Mouse (Mus musculus): Measurements from ENCODE around the gene Msh4. TPM values are rescaled to one million over a fixed set of nuclear protein-coding genes. Genes with fewer than 3 reads are reported as not detected.
"Not testable (repeated sequence)": the region's sequence is repeated elsewhere in the genome, so short reads cannot be mapped to it uniquely, and the experiment has no call there.

Gene Msh4
- total and polyA plus RNA-seq, 3 experiments, result 0.09 to 0.10 TPM; not detected in 1

- DNase-seq, result peak; percentile 40
Measured at GRCm38 (mm10) chr3:153849368-153850015, 56.4 kb downstream of the Msh4 start.

DNA sequence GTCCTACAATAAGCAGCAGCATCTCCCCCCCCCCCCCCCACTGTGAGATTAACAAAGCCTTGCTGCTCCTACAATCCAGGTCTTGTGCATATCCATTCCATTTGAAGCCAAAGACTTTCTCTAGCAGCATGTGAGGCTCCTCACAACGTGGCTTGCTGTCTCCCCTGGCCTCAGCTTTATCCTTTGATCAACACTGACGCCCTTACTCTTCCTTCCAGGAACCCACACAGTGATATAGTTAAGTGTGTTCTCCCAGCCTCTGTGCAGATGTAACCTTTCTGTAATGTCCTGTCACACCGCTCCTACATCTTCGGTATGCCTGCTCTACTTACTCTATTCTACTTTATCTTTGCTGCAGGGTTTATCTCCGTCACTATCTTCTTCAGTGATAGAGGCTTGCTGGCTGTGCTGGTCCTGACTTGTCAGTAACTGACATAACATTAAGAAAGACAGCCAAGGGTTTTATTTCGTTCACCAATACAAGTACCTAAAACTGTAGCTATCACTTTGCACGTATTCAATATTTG is 58.7 kb downstream of the Msh4 start:
- DNase-seq, result no peak

DNA sequence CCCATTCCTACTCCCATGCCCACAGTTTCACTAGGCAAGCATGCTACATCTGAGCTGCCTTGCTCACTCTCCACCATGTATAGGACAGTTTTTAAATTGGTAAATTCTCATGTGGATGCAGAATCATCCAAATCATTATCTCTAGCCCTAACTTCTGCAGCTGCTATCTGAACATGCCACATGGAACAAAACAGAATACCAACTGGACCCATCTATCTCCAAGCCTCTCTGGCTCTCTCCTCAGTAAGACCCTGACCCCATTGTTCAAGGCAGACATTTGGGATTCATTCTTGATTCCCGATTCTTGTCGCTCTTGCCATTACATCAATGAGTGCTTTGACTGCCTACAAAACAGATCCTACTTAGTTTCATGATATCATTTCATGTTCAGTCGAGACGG is 59.8 kb downstream of the Msh4 start:
- DNase-seq, result no peak

DNA sequence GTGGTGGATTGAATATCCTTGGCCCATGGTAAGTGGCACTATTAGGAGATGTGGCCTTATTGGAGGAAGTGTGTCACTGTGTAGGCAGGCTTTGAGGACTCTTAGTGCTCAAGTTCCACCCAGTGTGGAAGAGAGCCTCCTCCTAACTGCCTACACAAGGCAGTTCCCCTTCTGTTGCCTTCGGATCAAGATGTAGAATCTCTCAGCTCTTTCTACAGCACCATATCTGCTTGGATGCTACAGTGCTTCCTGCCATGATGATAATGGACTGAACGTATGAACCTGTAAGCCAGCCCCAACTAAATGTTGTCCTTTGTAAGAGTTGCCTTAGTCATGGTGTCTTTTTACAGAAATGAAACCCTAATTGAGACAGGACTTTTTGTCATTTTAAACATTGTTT is 60.4 kb downstream of the Msh4 start:
- no peak for DNase-seq

DNA sequence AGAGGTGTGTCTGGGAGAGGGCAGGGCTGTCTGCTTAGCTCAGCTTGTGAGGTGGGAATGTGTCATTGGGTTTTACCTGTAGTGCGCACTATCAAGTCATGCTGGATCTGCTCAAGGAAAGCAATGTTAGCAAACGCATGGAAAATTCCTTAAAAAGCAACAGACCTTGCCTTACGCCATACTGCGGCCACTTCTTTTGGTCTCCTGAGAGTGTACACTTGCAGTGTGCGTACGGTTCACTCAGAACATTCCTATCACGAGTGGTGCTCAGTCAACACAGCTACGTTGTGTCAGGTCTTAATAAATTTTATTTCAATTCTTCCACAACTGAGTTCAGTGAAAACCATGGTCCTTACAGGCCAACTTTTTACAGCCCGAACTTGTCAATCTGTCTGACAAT is 61.2 kb downstream of the Msh4 start:
- DNase-seq, result no peak

- no peak for DNase-seq
Measured at GRCm38 (mm10) chr3:153844030-153844429, 61.9 kb downstream of the Msh4 start, which contains the start of gene Asb17. Gene Asb17, plus strand, starts transcription at chr3:153844209.

DNA sequence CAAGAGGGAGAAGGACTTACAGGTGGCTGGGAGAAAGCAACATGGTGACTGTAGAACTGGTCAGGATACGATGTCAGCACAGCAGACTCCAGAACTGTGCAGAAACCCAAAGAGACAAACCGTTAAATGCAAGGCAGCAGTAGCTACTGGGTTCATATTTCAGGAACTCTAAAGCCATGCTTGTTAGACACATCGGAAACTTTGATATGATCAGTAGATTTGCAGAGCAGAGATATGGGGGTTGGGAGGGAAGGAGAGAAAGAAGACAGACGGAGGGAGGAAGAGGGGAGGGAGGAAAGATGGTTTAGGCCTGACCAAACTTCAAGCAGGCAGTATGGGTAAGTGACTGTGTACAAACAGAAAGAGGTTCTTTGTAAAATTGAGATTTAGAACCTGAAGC is 68.3 kb downstream of the Msh4 start:
- no peak for DNase-seq

DNA sequence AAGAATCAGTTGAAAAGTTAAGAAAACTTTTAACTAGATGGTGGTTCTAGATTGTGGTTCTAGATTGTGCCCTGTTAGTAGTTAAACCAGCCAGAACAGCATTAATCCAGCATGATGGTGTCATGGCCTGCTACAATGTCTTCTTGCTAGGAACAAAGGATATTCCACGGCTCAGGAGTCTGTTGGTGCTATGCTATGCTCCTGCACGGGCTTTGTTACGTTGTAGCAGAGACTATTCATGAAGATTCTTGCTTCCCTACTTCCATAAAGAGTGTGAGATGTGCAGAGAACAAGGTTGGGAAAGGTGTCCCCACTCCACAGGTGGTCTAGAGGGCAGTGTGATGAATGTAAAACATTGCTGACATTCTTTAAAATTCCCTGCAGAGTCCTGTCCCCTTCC is 69.6 kb downstream of the Msh4 start:
- DNase-seq, result no peak

- peak; percentile 86 for DNase-seq
Measured at GRCm38 (mm10) chr3:153835455-153836086, 70.4 kb downstream of the Msh4 start.

DNA sequence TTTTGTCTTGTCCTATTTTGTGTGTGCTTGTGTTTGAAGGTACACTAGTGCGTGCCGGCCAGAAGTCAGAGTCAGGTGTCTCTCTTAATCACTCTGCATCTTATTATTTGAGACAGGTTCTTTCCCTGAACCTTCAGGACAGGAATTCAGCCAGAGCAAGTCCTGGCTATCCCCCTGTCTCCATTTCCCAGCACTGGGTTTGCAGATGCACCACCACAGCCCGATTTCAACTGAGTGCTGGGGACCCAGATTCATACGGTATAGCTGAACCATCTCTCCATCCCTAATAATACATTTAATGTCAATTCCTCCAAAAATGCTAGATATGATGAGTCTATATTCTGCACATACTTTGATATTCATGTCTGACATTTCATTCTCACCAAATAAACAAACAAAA is 71.9 kb downstream of the Msh4 start:
- DNase-seq, result no peak

DNA sequence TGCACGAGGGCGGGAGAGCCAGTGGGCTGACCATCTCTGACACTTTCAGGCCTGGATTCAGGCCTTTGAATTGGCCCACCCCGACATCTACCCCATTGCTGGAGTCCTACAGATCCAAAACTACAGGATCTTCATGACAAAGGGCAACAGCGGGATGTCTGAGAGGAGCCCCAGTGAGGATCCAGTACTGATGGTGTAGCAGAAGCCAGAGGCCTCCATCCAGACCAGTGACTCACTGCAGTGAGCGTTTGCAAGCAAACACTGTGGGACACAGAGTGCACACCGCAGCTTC is 73.3 kb downstream of the Msh4 start:
- no peak for DNase-seq

DNA sequence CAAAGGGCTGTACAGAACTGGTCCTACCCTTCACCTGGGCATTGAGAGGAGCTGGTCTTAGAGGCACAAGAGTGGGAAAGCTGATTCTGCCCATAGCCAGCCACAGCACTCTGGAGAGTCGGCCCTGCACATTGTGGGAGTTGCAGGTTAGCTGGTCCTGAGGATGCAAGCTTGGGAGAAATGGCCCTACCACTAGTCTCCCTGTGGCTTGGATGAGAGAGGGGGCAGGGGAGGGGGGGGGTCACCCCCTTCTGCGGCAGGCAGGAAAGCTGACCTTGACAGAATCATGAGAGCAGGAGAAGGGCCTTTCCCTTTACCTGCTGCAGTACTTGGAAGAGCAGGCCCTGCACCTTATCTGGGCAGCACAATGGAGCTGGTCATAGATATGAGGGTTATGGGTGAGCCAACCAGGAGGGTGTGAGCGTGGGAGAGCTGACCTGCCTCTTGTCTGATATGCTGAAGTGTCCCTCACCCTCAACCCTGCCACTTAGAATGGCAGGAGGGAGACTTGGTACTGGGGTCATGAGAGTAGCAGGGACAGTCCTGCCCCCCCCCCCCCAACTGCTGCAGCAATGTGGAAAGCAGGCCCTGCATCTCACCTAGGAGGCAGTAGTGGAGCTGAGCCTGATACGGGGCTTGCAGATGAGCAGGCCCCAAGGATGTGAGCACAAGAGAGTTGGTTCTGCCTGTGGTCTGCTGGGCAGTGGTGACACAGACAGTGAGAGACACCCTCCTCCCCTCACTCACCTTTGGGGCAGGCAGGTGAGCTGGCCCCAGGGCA is 73.9 kb downstream of the Msh4 start:
- DNase-seq, result no peak

DNA sequence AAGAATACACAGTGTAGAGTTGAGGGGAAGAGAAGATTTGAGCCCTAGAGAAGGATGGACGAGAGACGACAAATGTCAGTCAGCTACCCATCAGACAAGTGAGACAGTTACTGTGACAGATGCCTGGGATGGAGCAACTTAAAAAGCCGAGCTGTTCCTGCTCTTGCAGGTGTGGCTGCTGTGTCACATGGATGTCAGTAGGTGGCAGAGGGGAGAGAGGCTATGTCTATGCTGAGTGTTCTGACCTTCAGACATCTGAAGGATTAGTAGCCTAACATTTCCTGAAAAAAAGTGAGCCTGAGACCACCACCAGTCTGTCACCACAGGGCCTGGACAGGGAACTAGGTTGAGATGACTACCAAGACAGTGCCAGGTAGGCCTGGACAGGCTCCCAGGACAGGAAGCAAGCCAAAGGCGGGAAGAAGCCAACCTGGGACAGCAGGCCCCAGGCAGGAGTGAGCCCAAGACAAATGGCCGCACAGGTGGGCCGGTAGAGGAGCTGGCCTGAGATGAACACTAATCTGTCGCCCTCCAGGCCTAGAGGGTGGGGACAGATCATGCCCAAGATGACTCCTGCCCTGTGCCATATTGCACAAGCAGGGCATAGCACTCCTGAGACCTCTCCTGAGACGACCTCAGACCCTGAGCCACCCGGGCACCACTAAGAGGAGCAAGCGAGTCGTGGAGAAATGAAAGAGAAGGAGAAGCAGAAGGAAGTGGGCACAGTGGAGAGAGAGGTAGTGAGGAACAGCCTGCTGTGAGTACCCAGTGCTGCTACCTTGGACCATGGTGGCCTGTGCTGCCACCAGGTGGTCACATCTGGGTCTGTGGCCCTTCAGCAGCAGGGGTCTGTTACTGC is 74.7 kb downstream of the Msh4 start:
- peak; percentile 16 for DNase-seq

- DNase-seq, result not testable (repeated sequence)
Measured at GRCm38 (mm10) chr3:153829788-153830187, 76.2 kb downstream of the Msh4 start.

- no peak for DNase-seq
Measured at GRCm38 (mm10) chr3:153826616-153827015, 79.3 kb downstream of the Msh4 start.

DNA sequence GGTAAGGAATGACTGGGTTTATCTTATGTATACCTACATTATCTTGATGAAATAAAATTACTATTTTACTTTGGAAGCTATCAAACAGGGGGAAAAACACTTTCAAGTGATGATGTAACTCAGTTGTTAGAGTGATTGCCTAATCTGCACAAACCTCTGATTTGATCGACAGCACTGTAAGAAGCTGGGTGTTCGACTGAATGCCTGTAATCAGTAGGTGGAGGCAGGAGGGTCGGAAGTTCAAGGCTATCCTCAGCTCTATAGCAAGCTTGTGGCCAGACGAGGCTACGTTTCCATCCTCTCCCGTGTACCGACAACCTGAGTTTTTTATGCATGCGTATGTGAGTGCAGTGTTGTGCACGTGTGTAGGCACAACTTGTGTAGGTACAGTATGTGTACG is 80.7 kb downstream of the Msh4 start:
- no peak for DNase-seq

DNA sequence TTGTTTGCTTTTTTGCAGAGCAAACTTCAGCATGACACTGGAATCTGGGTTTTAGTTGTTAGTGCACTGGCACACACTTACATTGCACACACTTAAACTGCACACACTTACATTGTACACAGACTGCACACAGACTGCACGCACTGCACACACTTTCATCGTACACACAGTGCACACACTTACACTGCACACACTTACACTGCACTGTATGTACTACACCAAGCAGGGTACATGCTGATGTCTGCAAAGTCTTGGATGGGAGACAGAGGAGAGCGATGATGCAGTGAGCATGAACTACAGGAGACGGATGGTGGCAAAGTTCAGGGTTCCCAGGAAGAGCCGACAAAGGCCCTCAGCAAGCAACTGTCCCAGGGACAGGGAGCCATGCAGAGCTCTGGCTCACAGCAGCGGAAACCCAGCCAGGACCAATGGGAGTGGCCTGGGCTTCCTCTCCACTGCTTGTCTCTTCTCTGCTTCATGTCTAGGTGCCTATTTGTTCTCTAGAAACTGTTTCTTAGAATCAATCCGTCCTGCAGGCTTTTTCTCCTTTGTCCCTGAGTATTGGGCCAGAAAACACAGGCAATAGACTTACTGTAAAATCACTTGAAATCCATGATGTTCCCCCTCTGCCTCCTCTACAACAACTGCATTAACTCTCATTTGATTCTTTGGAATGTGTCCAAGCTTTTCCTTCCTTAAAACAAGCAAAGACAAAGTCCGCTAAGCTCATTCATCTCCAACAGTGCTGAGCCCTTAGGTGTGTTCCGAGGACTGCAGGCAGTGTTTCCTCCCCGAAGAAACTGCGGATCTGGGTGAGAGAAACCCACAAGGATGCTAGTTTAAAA is 82.0 kb downstream of the Msh4 start:
- DNase-seq, result no peak

DNA sequence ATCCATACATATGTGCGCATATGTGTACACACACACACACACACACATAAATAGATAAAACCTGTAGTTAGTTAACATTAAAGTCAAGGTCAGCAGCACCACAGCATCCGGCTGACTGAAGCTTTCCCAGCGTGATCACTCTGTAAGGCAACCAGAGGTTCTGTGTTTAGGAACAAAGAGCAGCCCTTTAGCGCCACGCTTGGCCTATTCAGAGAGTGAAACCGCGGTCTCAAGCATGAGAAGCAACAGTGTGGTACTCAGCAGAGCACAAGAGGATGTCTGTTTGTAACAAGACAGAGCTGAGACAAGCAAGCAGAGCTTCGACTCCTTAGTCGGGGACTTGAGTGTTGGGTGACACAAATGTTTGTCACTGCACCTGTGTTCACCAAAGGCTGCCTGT is 86.5 kb downstream of the Msh4 start:
- DNase-seq, result no peak

- no peak for DNase-seq
Measured at GRCm38 (mm10) chr3:153818723-153819122, 87.2 kb downstream of the Msh4 start.

- no peak for DNase-seq
Measured at GRCm38 (mm10) chr3:153817376-153817890, 88.5 kb downstream of the Msh4 start.

DNA sequence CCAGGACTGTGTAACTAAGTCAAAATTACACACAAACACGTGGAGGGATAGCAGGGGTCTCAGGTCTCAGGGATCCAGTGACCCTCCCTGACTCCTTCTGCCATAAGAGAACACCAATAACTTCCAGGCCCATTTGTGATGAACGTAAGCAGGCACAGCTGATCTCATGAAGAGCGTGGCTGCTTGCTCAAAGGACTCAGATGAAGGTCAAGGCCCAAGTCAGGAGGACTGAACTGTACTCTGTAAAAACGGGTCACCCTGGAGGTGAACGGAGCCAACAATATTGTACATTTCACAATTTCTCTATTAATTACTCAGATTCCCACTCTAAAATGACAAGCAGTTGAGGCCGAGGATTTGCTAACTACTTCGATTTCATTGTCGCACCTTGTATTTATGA is 91.9 kb downstream of the Msh4 start:
- peak; percentile 50 for DNase-seq
